ENCODE assay signal across 21 mouse cellular contexts in genomic region chr11:98549363-98549762, GRCm38 (mm10). TPM values are rescaled to one million over a fixed set of nuclear protein-coding genes. Genes with fewer than 3 reads are reported as not detected.
DNase-seq lines count a peak whose midpoint lies in the region; ATAC-seq and TF ChIP-seq lines count a peak whose summit lies in the region.
"Had no signal": no experiment of that assay in that cellular context is flagged by ENCODE, and none has a peak within 500 bp of the region (broad histone marks: within the 10 kb centered on the region; RNA-seq: fewer than 3 reads in every experiment).

No protein-coding gene starts in this region.

- no peak overlapping the region for H3K9ac ChIP-seq in kidney, postnatal 0 days (ENCODE audit: low read depth, low read length)
- H3K9ac ChIP-seq in forebrain, embryonic 11.5 days (ENCODE audit: low read length), result no peak overlapping the region
- H3K9ac ChIP-seq: forebrain, embryonic 13.5 days; heart, embryonic 15.5 days; hindbrain, embryonic 13.5 days; limb, embryonic 15.5 days; midbrain, embryonic 15.5 days had no signal

- H3K4me1 ChIP-seq in kidney, postnatal 0 days (replicated peaks; ENCODE audit: insufficient read depth, low read length), result peaks cover 11% of the 10 kb centered on the region; the same call in 1 of the 2 replicates
- H3K4me1 ChIP-seq in forebrain, embryonic 11.5 days (replicated peaks; ENCODE audit: control insufficient read depth, insufficient read depth, low read length), result peaks cover 8% of the 10 kb centered on the region; the same call in 1 of the 2 replicates

- no peaks in the 10 kb centered on the region for H3K9me3 ChIP-seq in kidney, postnatal 0 days (replicated peaks; ENCODE audit: low read length)
- H3K9me3 ChIP-seq in forebrain, embryonic 11.5 days (ENCODE audit: control insufficient read depth, low read length), result no peaks in the 10 kb centered on the region
- H3K9me3 ChIP-seq: forebrain, embryonic 13.5 days; heart, embryonic 15.5 days; limb, embryonic 15.5 days; midbrain, embryonic 15.5 days had no signal

- H3K27ac ChIP-seq in kidney, postnatal 0 days, result no peak overlapping the region
- H3K27ac ChIP-seq in forebrain, embryonic 11.5 days (ENCODE audit: low read depth, low read length), result no peak overlapping the region
- H3K27ac ChIP-seq: forebrain, embryonic 13.5 days; heart, embryonic 15.5 days; hindbrain, embryonic 13.5 days; limb, embryonic 15.5 days; midbrain, embryonic 15.5 days had no signal

- H3K4me3 ChIP-seq in kidney, postnatal 0 days (replicated peaks; ENCODE audit: low read depth, low read length), result no peak overlapping the region
- H3K4me3 ChIP-seq in forebrain, embryonic 11.5 days (ENCODE audit: low read depth, low read length), result no peak overlapping the region
- H3K4me3 ChIP-seq: forebrain, embryonic 13.5 days; heart, embryonic 15.5 days; hindbrain, embryonic 13.5 days; limb, embryonic 15.5 days; midbrain, embryonic 15.5 days had no signal

- H3K27me3 ChIP-seq in kidney, postnatal 0 days (ENCODE audit: insufficient read depth, low read length), result peaks cover 17% of the 10 kb centered on the region; the same call in 1 of the 2 replicates
- H3K27me3 ChIP-seq in forebrain, embryonic 11.5 days (ENCODE audit: control insufficient read depth, insufficient read depth, low read length), result peaks cover 44% of the 10 kb centered on the region

- no peak for ATAC-seq in kidney, postnatal 0 days (replicated peaks; ENCODE audit: low FRiP score, low read depth)
- no peak for ATAC-seq in forebrain, embryonic 11.5 days (replicated peaks; ENCODE audit: low FRiP score)
- ATAC-seq: forebrain, embryonic 13.5 days; midbrain, embryonic 15.5 days had no signal

- peak; percentile 32; the same call in 1 of the 2 replicates for TF ChIP-seq CTCF in kidney, postnatal 0 days (IDR thresholded peaks at IDR 0.05; ENCODE audit: low read depth)

- no peak for DNase-seq in kidney, postnatal 0 days (ENCODE audit: low spot score)
- DNase-seq in kidney, adult 11 months, result no peak
- DNase-seq in testis, postnatal 10 days (ENCODE audit: low spot score), result peak; percentile 12
- no peak for DNase-seq in testis, postnatal 14 days (ENCODE audit: low spot score)
- peak; percentile 25 for DNase-seq in MEL-GATA-1-ER (ENCODE audit: extremely low read depth, low read depth)
- no peak for DNase-seq in frontal cortex, adult 2 months (ENCODE audit: extremely low spot score in 1 of 2, low spot score in 1 of 2)
- DNase-seq in forebrain, embryonic 11.5 days (ENCODE audit: low spot score), result no peak
- DNase-seq: adrenal gland, postnatal 14 days; cerebellum, adult 18-20 months; cerebellum, postnatal 36 days; kidney, postnatal 14 days; retina, postnatal 1 day; right cerebral cortex, postnatal 4 days had no signal

- 71% methylated on average over 4 of the region's 4 CpGs for WGBS in kidney, postnatal 0 days
- WGBS in forebrain, embryonic 11.5 days, result 65% methylated on average over 4 of the region's 4 CpGs

- no peaks in the 10 kb centered on the region for H3K36me3 ChIP-seq in kidney, postnatal 0 days (ENCODE audit: insufficient read depth, low read length)
- H3K36me3 ChIP-seq in forebrain, embryonic 11.5 days (ENCODE audit: control insufficient read depth, insufficient read depth, low read length), result no peaks in the 10 kb centered on the region
- H3K36me3 ChIP-seq: heart, embryonic 15.5 days; hindbrain, embryonic 13.5 days; limb, embryonic 15.5 days; midbrain, embryonic 15.5 days had no signal

- no peak overlapping the region for H3K4me2 ChIP-seq in kidney, postnatal 0 days (ENCODE audit: low read length)
- H3K4me2 ChIP-seq in forebrain, embryonic 11.5 days (ENCODE audit: low read depth, low read length, severe bottlenecking), result no peak overlapping the region
- H3K4me2 ChIP-seq: forebrain, embryonic 13.5 days; heart, embryonic 15.5 days; hindbrain, embryonic 13.5 days; limb, embryonic 15.5 days; midbrain, embryonic 15.5 days had no signal

RNA-seq across cellular contexts. Expression of gene Zpbp2, which starts 1.5 kb away (rescaled TPM):
- 0.43 and 0.64 TPM in 2 replicates for polyA plus RNA-seq in kidney, postnatal 0 days (2015; fragmentation: Nextera tagmentation; extraction: Ambion mirVana)
- 0.10 TPM in 1 of 2 replicates, not detected in the other for polyA plus RNA-seq in frontal cortex, adult 2 months (2012; rRNA removed)
- polyA plus RNA-seq in forebrain, embryonic 11.5 days (2014; fragmentation: Nextera tagmentation; extraction: Ambion mirVana), result 0.21 TPM in 2 replicates
- polyA plus RNA-seq: forebrain, embryonic 13.5 days; hindbrain, embryonic 13.5 days; lung, embryonic 16.5 days; stomach, embryonic 14.5 days had no signal

RNA-seq across cellular contexts. Expression of gene Ikzf3, which starts 3.5 kb away (rescaled TPM):
- polyA plus RNA-seq in kidney, postnatal 0 days (2015; fragmentation: Nextera tagmentation; extraction: Ambion mirVana), result 0.26 and 0.29 TPM in 2 replicates
- polyA plus RNA-seq in frontal cortex, adult 2 months (2012; rRNA removed), result 0.17 and 0.32 TPM in 2 replicates
- 0.08 TPM in 1 of 2 replicates, not detected in the other for polyA plus RNA-seq in forebrain, embryonic 11.5 days (2014; fragmentation: Nextera tagmentation; extraction: Ambion mirVana)
- polyA plus RNA-seq: forebrain, embryonic 13.5 days had no signal

RNA-seq across cellular contexts. Expression of gene Ormdl3, which starts 37.8 kb away (rescaled TPM):
- 50.1 and 51.3 TPM in 2 replicates for polyA plus RNA-seq in kidney, postnatal 0 days (2015; fragmentation: Nextera tagmentation; extraction: Ambion mirVana)
- 54.6 and 57.1 TPM in 2 replicates for polyA plus RNA-seq in frontal cortex, adult 2 months (2012; rRNA removed)
- polyA plus RNA-seq in forebrain, embryonic 11.5 days (2014; fragmentation: Nextera tagmentation; extraction: Ambion mirVana), result 8.6 and 11.2 TPM in 2 replicates

RNA-seq across cellular contexts. Expression of gene Lrrc3c, which starts 48.7 kb away (rescaled TPM):
- not detected in 2 replicates for polyA plus RNA-seq in kidney, postnatal 0 days (2015; fragmentation: Nextera tagmentation; extraction: Ambion mirVana)
- not detected in 2 replicates for polyA plus RNA-seq in frontal cortex, adult 2 months (2012; rRNA removed)
- polyA plus RNA-seq in forebrain, embryonic 11.5 days (2014; fragmentation: Nextera tagmentation; extraction: Ambion mirVana), result not detected in 2 replicates
- polyA plus RNA-seq: forebrain, embryonic 13.5 days; heart, embryonic 15.5 days; hindbrain, embryonic 13.5 days; intestine, embryonic 14.5 days; limb, embryonic 15.5 days; lung, embryonic 16.5 days; midbrain, embryonic 15.5 days; stomach, embryonic 14.5 days had no signal

Comparison
In these comparisons a context has a peak if more than half of its experiments do, and no peak if none do; other contexts are left out.
1. DNase-seq: peak in testis, postnatal 10 days (single experiment) and MEL-GATA-1-ER (single experiment); none in kidney, postnatal 0 days (single experiment), kidney, adult 11 months (single experiment), testis, postnatal 14 days (single experiment), frontal cortex, adult 2 months (0 of 2) and forebrain, embryonic 11.5 days (single experiment).